Mouse (Mus musculus): ENCODE measurements around the gene Tbx5. TPM values are rescaled to one million over a fixed set of nuclear protein-coding genes. Genes with fewer than 3 reads are reported as not detected.

Gene Tbx5
- total RNA-seq, 1 experiment from 2014 or later = 0.39 TPM

- DNase-seq = no peak
These were observed 21.3 kb upstream of the Tbx5 start for GRCm38 (mm10) chr5:119810994-119811690.

GRCm38 (mm10) chr5:119815247-119815646 is 17.2 kb upstream of the Tbx5 start:
- no peak for DNase-seq

GRCm38 (mm10) chr5:119820452-119820851 is 12.0 kb upstream of the Tbx5 start:
- no peak for DNase-seq

GRCm38 (mm10) chr5:119821506-119821905 is 11.0 kb upstream of the Tbx5 start:
- DNase-seq = no peak

- no peak for DNase-seq
These were observed 5.1 kb upstream of the Tbx5 start for GRCm38 (mm10) chr5:119827341-119827740.

GRCm38 (mm10) chr5:119830611-119831010 is 1.9 kb upstream of the Tbx5 start:
- DNase-seq = no peak

GRCm38 (mm10) chr5:119831201-119831771 is 1.2 kb upstream of the Tbx5 start:
- peak; percentile 28 for DNase-seq

GRCm38 (mm10) chr5:119831791-119832478 is 533 bp upstream of the Tbx5 start:
- no peak for DNase-seq

- DNase-seq = no peak
These were observed 959 bp downstream of the Tbx5 start for GRCm38 (mm10) chr5:119833223-119834030.

GRCm38 (mm10) chr5:119834031-119834403 is 1.5 kb downstream of the Tbx5 start:
- no peak for DNase-seq

- DNase-seq = no peak
These were observed 2.8 kb downstream of the Tbx5 start for GRCm38 (mm10) chr5:119835053-119835867.

GRCm38 (mm10) chr5:119835868-119836209 is 3.4 kb downstream of the Tbx5 start:
- no peak for DNase-seq

GRCm38 (mm10) chr5:119836618-119837305 is 4.3 kb downstream of the Tbx5 start:
- no peak for DNase-seq

- DNase-seq = no peak
These were observed 4.8 kb downstream of the Tbx5 start for GRCm38 (mm10) chr5:119837306-119837675.

- DNase-seq = no peak
These were observed 5.4 kb downstream of the Tbx5 start for GRCm38 (mm10) chr5:119837861-119838260.

GRCm38 (mm10) chr5:119838441-119838840 is 6.0 kb downstream of the Tbx5 start:
- no peak for DNase-seq

GRCm38 (mm10) chr5:119839156-119839555 is 6.7 kb downstream of the Tbx5 start:
- no peak for DNase-seq

GRCm38 (mm10) chr5:119839616-119840368 is 7.3 kb downstream of the Tbx5 start:
- DNase-seq = no peak

- DNase-seq = no peak
These were observed 7.9 kb downstream of the Tbx5 start for GRCm38 (mm10) chr5:119840404-119840803.

- no peak for DNase-seq
These were observed 9.4 kb downstream of the Tbx5 start for GRCm38 (mm10) chr5:119841634-119842420.
